Mouse (Mus musculus): ENCODE measurements around the gene Hoxa7. TPM values are rescaled to one million over a fixed set of nuclear protein-coding genes. Genes with fewer than 3 reads are reported as not detected.

Hoxa7 gene
- polyA plus RNA-seq, 1 experiment, result 11.9 TPM

DNA sequence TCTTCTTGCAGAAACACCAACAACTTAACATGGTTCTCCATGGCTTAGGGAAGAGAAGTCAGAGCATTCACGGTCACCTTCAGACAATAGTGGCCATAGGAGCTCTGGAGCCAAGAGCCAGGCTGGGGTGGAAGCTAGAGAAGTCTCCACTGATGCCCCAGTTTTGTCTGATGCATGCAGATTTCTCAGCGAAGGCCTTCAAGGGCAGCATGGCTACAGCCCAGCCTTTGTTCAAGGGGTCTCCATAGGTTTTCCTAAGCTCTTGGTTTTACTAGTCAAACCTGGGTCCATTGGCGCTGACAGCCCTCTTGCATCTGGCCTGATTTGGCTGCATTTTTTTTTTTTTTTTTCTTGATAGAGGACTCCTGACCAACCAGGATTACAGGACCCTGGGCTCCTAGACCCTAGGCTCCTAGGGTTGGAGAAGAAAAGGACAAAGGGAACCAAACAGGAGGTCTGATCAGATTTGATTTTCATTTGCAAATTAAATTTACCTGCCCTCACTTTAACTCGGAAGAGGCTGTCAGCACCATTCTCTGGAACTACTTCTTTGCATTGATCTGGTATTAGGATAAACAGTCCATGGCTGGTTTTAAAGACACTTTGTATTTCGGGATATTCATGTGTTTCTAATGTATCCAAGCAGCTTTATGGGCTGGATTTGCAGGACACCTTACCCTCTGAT lies 42.6 kb upstream of the Hoxa7 start:
- no peaks in the 10 kb centered on the region for H3K79me2 ChIP-seq (ENCODE audit: control insufficient read depth, insufficient read depth)
- H3K4me3 ChIP-seq, result no peak overlapping the region
- no peak overlapping the region for H3ac ChIP-seq (ENCODE audit: control insufficient read depth, insufficient read length)
- TF ChIP-seq POLR2A (IDR thresholded peaks at IDR 0.05; ENCODE audit: insufficient read length, low read depth) (no peak), POLR2AphosphoS2 (IDR thresholded peaks at IDR 0.05; ENCODE audit: insufficient read length, low read depth) (no peak), MAX (IDR thresholded peaks at IDR 0.05; ENCODE audit: low read depth) (no peak), CEBPB (IDR thresholded peaks at IDR 0.05; ENCODE audit: insufficient read depth, poor library complexity, severe bottlenecking) (no peak)
- H3K4me2 ChIP-seq (ENCODE audit: low read depth), result no peak overlapping the region
- H3K27me3 ChIP-seq (ENCODE audit: control insufficient read depth, insufficient read depth, insufficient read length), result peaks cover 24% of the 10 kb centered on the region
- H3K36me3 ChIP-seq (ENCODE audit: control insufficient read depth, insufficient read depth), result no peaks in the 10 kb centered on the region

- Histone ChIP-seq H3ac (ENCODE audit: control insufficient read depth, insufficient read length) (no peak overlapping the region), H3K36me3 (ENCODE audit: control insufficient read depth, insufficient read depth) (no peaks in the 10 kb centered on the region), H3K4me3 (no peak overlapping the region), H3K4me2 (ENCODE audit: low read depth) (no peak overlapping the region), H3K27me3 (ENCODE audit: control insufficient read depth, insufficient read depth, insufficient read length) (peaks cover 22% of the 10 kb centered on the region), H3K79me2 (ENCODE audit: control insufficient read depth, insufficient read depth) (no peaks in the 10 kb centered on the region)
- TF ChIP-seq TCF12 (IDR thresholded peaks at IDR 0.05; ENCODE audit: insufficient read depth, poor library complexity, severe bottlenecking) (no peak), TCF3 (IDR thresholded peaks at IDR 0.05; ENCODE audit: insufficient read length, low read depth) (no peak), USF1 (IDR thresholded peaks at IDR 0.05; ENCODE audit: low read depth) (no peak), POLR2A (IDR thresholded peaks at IDR 0.05; ENCODE audit: insufficient read length, low read depth) (no peak), E2F4 (IDR thresholded peaks at IDR 0.05; ENCODE audit: insufficient read depth) (no peak), CEBPB (IDR thresholded peaks at IDR 0.05; ENCODE audit: insufficient read depth, poor library complexity, severe bottlenecking) (no peak), POLR2AphosphoS2 (IDR thresholded peaks at IDR 0.05; ENCODE audit: insufficient read length, low read depth) (no peak), MYOG (IDR thresholded peaks at IDR 0.05; ENCODE audit: control insufficient read depth in 1 of 3, insufficient read depth in 1 of 3, insufficient read length in 2 of 3, low read depth in 2 of 3) (no peak), SRF (IDR thresholded peaks at IDR 0.05; ENCODE audit: control insufficient read depth, insufficient read length, low read depth) (no peak), REST (IDR thresholded peaks at IDR 0.05; ENCODE audit: insufficient read depth, insufficient read length) (no peak), MYOD1 (IDR thresholded peaks at IDR 0.05; ENCODE audit: control insufficient read depth in 1 of 3, insufficient read length in 2 of 3, low read depth in 2 of 3) (no peak), MAX (IDR thresholded peaks at IDR 0.05; ENCODE audit: low read depth) (no peak)
These were observed 41.6 kb upstream of the Hoxa7 start for GRCm38 (mm10) chr6:52263321-52263585.

GRCm38 (mm10) chr6:52262463-52263320 lies 41.0 kb upstream of the Hoxa7 start:
- Histone ChIP-seq H3K4me2 (ENCODE audit: low read depth) (no peak overlapping the region), H3ac (ENCODE audit: control insufficient read depth, insufficient read length) (no peak overlapping the region), H3K79me2 (ENCODE audit: control insufficient read depth, insufficient read depth) (no peaks in the 10 kb centered on the region), H3K4me3 (no peak overlapping the region), H3K36me3 (ENCODE audit: control insufficient read depth, insufficient read depth) (no peaks in the 10 kb centered on the region), H3K27me3 (ENCODE audit: control insufficient read depth, insufficient read depth, insufficient read length) (peaks cover 19% of the 10 kb centered on the region)
- TF ChIP-seq TCF3 (IDR thresholded peaks at IDR 0.05; ENCODE audit: insufficient read length, low read depth), result no peak
- no peak for TF ChIP-seq E2F4 (IDR thresholded peaks at IDR 0.05; ENCODE audit: insufficient read depth)
- TF ChIP-seq REST (IDR thresholded peaks at IDR 0.05; ENCODE audit: insufficient read depth, insufficient read length), result no peak
- TF ChIP-seq MYOG (IDR thresholded peaks at IDR 0.05; ENCODE audit: control insufficient read depth in 1 of 3, insufficient read depth in 1 of 3, insufficient read length in 2 of 3, low read depth in 2 of 3), result no peak
- no peak for TF ChIP-seq USF1 (IDR thresholded peaks at IDR 0.05; ENCODE audit: low read depth)
- no peak for TF ChIP-seq POLR2AphosphoS2 (IDR thresholded peaks at IDR 0.05; ENCODE audit: insufficient read length, low read depth)
- TF ChIP-seq CEBPB (IDR thresholded peaks at IDR 0.05; ENCODE audit: insufficient read depth, poor library complexity, severe bottlenecking), result no peak
- no peak for TF ChIP-seq TCF12 (IDR thresholded peaks at IDR 0.05; ENCODE audit: insufficient read depth, poor library complexity, severe bottlenecking)
- no peak for TF ChIP-seq POLR2A (IDR thresholded peaks at IDR 0.05; ENCODE audit: insufficient read length, low read depth)
- no peak for TF ChIP-seq MAX (IDR thresholded peaks at IDR 0.05; ENCODE audit: low read depth)
- TF ChIP-seq SRF (IDR thresholded peaks at IDR 0.05; ENCODE audit: control insufficient read depth, insufficient read length, low read depth), result no peak
- no peak for TF ChIP-seq MYOD1 (IDR thresholded peaks at IDR 0.05; ENCODE audit: control insufficient read depth in 1 of 3, insufficient read length in 2 of 3, low read depth in 2 of 3)

- Histone ChIP-seq H3K27me3 (ENCODE audit: control insufficient read depth, insufficient read depth, insufficient read length) (peaks cover 19% of the 10 kb centered on the region), H3K4me2 (ENCODE audit: low read depth) (no peak overlapping the region), H3K4me3 (peak overlapping the region; percentile 29), H3ac (ENCODE audit: control insufficient read depth, insufficient read length) (no peak overlapping the region), H3K79me2 (ENCODE audit: control insufficient read depth, insufficient read depth) (no peaks in the 10 kb centered on the region), H3K36me3 (ENCODE audit: control insufficient read depth, insufficient read depth) (no peaks in the 10 kb centered on the region)
- TF ChIP-seq SRF (IDR thresholded peaks at IDR 0.05; ENCODE audit: control insufficient read depth, insufficient read length, low read depth), result no peak
- TF ChIP-seq POLR2AphosphoS2 (IDR thresholded peaks at IDR 0.05; ENCODE audit: insufficient read length, low read depth), result no peak
- TF ChIP-seq TCF12 (IDR thresholded peaks at IDR 0.05; ENCODE audit: insufficient read depth, poor library complexity, severe bottlenecking), result no peak
- TF ChIP-seq MAX (IDR thresholded peaks at IDR 0.05; ENCODE audit: low read depth), result no peak
- TF ChIP-seq CEBPB (IDR thresholded peaks at IDR 0.05; ENCODE audit: insufficient read depth, poor library complexity, severe bottlenecking), result no peak
- TF ChIP-seq POLR2A (IDR thresholded peaks at IDR 0.05; ENCODE audit: insufficient read length, low read depth), result no peak
- no peak for TF ChIP-seq MYOG (IDR thresholded peaks at IDR 0.05; ENCODE audit: control insufficient read depth in 1 of 3, insufficient read depth in 1 of 3, insufficient read length in 2 of 3, low read depth in 2 of 3)
- TF ChIP-seq E2F4 (IDR thresholded peaks at IDR 0.05; ENCODE audit: insufficient read depth), result no peak
These were observed 40.3 kb upstream of the Hoxa7 start for GRCm38 (mm10) chr6:52261751-52262462.

Measured in myocyte (in vitro differentiated cells).